Mouse (Mus musculus): ENCODE data around the gene Il11ra1.

GRCm38 (mm10) chr4:41662723-41663122 lies 37.1 kb upstream of the Il11ra1 start:
- TF ChIP-seq MYOD1 (IDR thresholded peaks at IDR 0.05; ENCODE audit: control insufficient read depth, insufficient read length, low read depth) (no peak), CTCF (IDR thresholded peaks at IDR 0.05; ENCODE audit: control insufficient read depth, insufficient read depth, insufficient read length) (no peak), MAX (IDR thresholded peaks at IDR 0.05) (no peak)

All from C2C12 (cell line).